Mouse (Mus musculus) hindbrain, embryonic 12.5 days (tissue): ENCODE results near the gene Osbpl2. TPM values are rescaled to one million over a fixed set of nuclear protein-coding genes. Genes with fewer than 3 reads are reported as not detected.

Experiments used
- microRNA-seq: library from miRNA; unstranded; fragments of <30 nt; microRNA quantifications from one replicate; pipeline ENCODE4, GENCODE M21; 2017
- polyA plus RNA-seq: library from polyadenylated mRNA; unstranded; fragments of >200 nt; fragmentation: Nextera tagmentation; extraction: Ambion mirVana; gene quantifications from 2 replicates; pipeline ENCODE4 v1.2.1, GENCODE M21; 2016

Osbpl2 gene
- polyA plus RNA-seq, 1 experiment from 2014 or later, result 52.2 TPM

Small RNA genes lying within 50 kb of the gene (microRNA-seq; reads per million reads assigned to microRNA genes)
- not detected for gene Mir7005

Other genes with a start within 250 kb of the Osbpl2 start
- 3.5 and 5.2 TPM in 2 replicates for gene Taf4, start 142.7 kb upstream of the Osbpl2 start, polyA plus RNA-seq
- gene Lsm14b, start 94.3 kb upstream of the Osbpl2 start, polyA plus RNA-seq, result 14.1 and 16.7 TPM in 2 replicates
- 630 and 656 TPM in 2 replicates for gene Psma7, start 76.9 kb upstream of the Osbpl2 start, polyA plus RNA-seq
- 32.9 and 37.7 TPM in 2 replicates for gene Ss18l1, start 76.8 kb upstream of the Osbpl2 start, polyA plus RNA-seq
- gene Mtg2, start 48.7 kb upstream of the Osbpl2 start, polyA plus RNA-seq, result 30.0 and 31.4 TPM in 2 replicates
- 4.1 and 4.2 TPM in 2 replicates for gene Hrh3, start 14.8 kb upstream of the Osbpl2 start, polyA plus RNA-seq
- gene Adrm1, start 52.2 kb downstream of the Osbpl2 start, polyA plus RNA-seq, result 198 and 200 TPM in 2 replicates
- 5.8 and 8.7 TPM in 2 replicates for gene Lama5, start 106.6 kb downstream of the Osbpl2 start, polyA plus RNA-seq
- 393 and 423 TPM in 2 replicates for gene Rps21, start 138.1 kb downstream of the Osbpl2 start, polyA plus RNA-seq
- gene Cables2, start 154.2 kb downstream of the Osbpl2 start, polyA plus RNA-seq, result 29.4 and 29.5 TPM in 2 replicates
- 0.20 and 0.35 TPM in 2 replicates for gene Rbbp8nl, start 170.6 kb downstream of the Osbpl2 start, polyA plus RNA-seq
- gene Gata5, start 215.4 kb downstream of the Osbpl2 start, polyA plus RNA-seq, result 0.08 TPM in 1 of 2 replicates, not detected in the other